Mouse (Mus musculus) Muller cell, postnatal 12 days (primary cell): ENCODE results near the gene Klra8.
"Not testable (repeated sequence)": the region's sequence is repeated elsewhere in the genome, so short reads cannot be mapped to it uniquely, and the experiment has no call there.

Source experiments
- DNase-seq: peaks from one replicate; pipeline ENCODE4 v3.0.0-alpha.2; 2015; ENCODE audit errors: inconsistent ontology term

Gene Klra8

GRCm38 (mm10) chr6:130129798-130130197 is at the start of gene Klra8:
Klra8 (minus strand) TSS chr6:130129898.
- not testable (repeated sequence) for DNase-seq

GRCm38 (mm10) chr6:130110485-130110884 is 19.2 kb downstream of the Klra8 start:
- DNase-seq, result no peak

GRCm38 (mm10) chr6:130102743-130103142 is 27.0 kb downstream of the Klra8 start:
- DNase-seq, result not testable (repeated sequence)

- DNase-seq, result no peak
Measured at GRCm38 (mm10) chr6:130092336-130092948, 37.3 kb downstream of the Klra8 start.

- not testable (repeated sequence) for DNase-seq
Measured at GRCm38 (mm10) chr6:130067171-130067570, 62.5 kb downstream of the Klra8 start, which contains the start of gene Klra4. Klra4 (minus strand) TSS chr6:130067271.
